23 mouse cellular contexts compared by ENCODE assay signal in genomic region chr3:139308078-139308809, GRCm38 (mm10).
DNase-seq lines count a peak whose midpoint lies in the region; ATAC-seq and TF ChIP-seq lines count a peak whose summit lies in the region.
"Had no signal": no experiment of that assay in that cellular context is flagged by ENCODE, and none has a peak within 500 bp of the region (broad histone marks: within the 10 kb centered on the region; RNA-seq: fewer than 3 reads in every experiment).

No protein-coding gene starts in this region.

- ATAC-seq in cerebellum, adult (ENCODE audit: insufficient number of reproducible peaks, low FRiP score, low TSS enrichment) = 0 out of 2 replicates have a peak, but pooled peaks have one; percentile 45
- peak; percentile 97 for ATAC-seq in heart, embryonic 14.5 days (ENCODE audit: insufficient number of reproducible peaks, insufficient read depth, low FRiP score, low read depth)
- ATAC-seq in lung, embryonic 14.5 days (ENCODE audit: insufficient read depth) = no peak
- ATAC-seq: CD4-positive, CD25-positive, alpha-beta regulatory T cell, adult 4 months; intestine, embryonic 15.5 days; lung, postnatal 0 days had no signal

- 12% methylated on average over 7 of the region's 7 CpGs for WGBS in heart, embryonic 14.5 days
- 31% methylated on average over 7 of the region's 7 CpGs for WGBS in lung, embryonic 14.5 days

- H3K4me3 ChIP-seq in heart, embryonic 14.5 days (ENCODE audit: control insufficient read depth in 1 of 2, insufficient read depth in 1 of 2, low read depth in 1 of 2, low read length in 2 of 2) = no peak overlapping the region
- no peak overlapping the region for H3K4me3 ChIP-seq in lung, embryonic 14.5 days (ENCODE audit: low read depth, low read length)
- H3K4me3 ChIP-seq: gastrocnemius, adult 2 months; intestine, embryonic 15.5 days; limb, embryonic 15.5 days; liver, embryonic 15.5 days; neural tube, embryonic 13.5 days; stomach, embryonic 15.5 days had no signal

- no peak overlapping the region for H3K9ac ChIP-seq in heart, embryonic 14.5 days (ENCODE audit: low read length)
- no peak overlapping the region for H3K9ac ChIP-seq in lung, embryonic 14.5 days
- H3K9ac ChIP-seq: hindbrain, embryonic 14.5 days; intestine, embryonic 15.5 days; limb, embryonic 15.5 days; liver, embryonic 15.5 days; neural tube, embryonic 13.5 days; stomach, embryonic 15.5 days had no signal

- DNase-seq in cerebellum, adult 8-10 months = no peak
- no peak for DNase-seq in heart, postnatal 36 days
- peak; percentile 17 for DNase-seq in lung, embryonic 14.5 days
- DNase-seq in lung, postnatal 4 days = no peak
- DNase-seq in heart, postnatal 4 days = peak; percentile 61
- DNase-seq in spleen, postnatal 10 days (ENCODE audit: low spot score in 2 of 2) = no peak
- DNase-seq: adrenal gland, postnatal 36 days; cerebellum, adult 2 months; gastrocnemius, adult 2 months; midbrain, embryonic 14.5 days; right cerebral cortex, postnatal 14 days; thymus, adult 18-20 months; thymus, postnatal 4 days had no signal

- H3K4me1 ChIP-seq in heart, embryonic 14.5 days (ENCODE audit: control insufficient read depth in 2 of 2, insufficient read depth in 2 of 2, low read length in 2 of 2) = peaks cover 0 to 9% of the 10 kb centered on the region in 2 experiments; a peak in 1 of 4 replicates
- no peaks in the 10 kb centered on the region for H3K4me1 ChIP-seq in lung, embryonic 14.5 days (ENCODE audit: insufficient read depth)
- H3K4me1 ChIP-seq: intestine, embryonic 15.5 days; limb, embryonic 15.5 days; liver, embryonic 15.5 days; neural tube, embryonic 13.5 days; stomach, embryonic 15.5 days had no signal

- no peaks in the 10 kb centered on the region for H3K9me3 ChIP-seq in heart, embryonic 14.5 days (ENCODE audit: control insufficient read depth, low read length)
- no peaks in the 10 kb centered on the region for H3K9me3 ChIP-seq in lung, embryonic 14.5 days (ENCODE audit: low read depth, low read length)
- H3K9me3 ChIP-seq: intestine, embryonic 15.5 days; limb, embryonic 15.5 days; liver, embryonic 15.5 days; neural tube, embryonic 13.5 days; stomach, embryonic 15.5 days had no signal

- peak overlapping the region; percentile 12 to 70 for H3K27ac ChIP-seq in heart, embryonic 14.5 days (replicated peaks in 1 of 2; ENCODE audit: control insufficient read depth in 1 of 2, insufficient read depth in 1 of 2, low read depth in 2 of 2, low read length in 2 of 2)
- no peak overlapping the region for H3K27ac ChIP-seq in lung, embryonic 14.5 days (ENCODE audit: low read depth)
- H3K27ac ChIP-seq: gastrocnemius, adult 2 months; hindbrain, embryonic 14.5 days; intestine, embryonic 15.5 days; limb, embryonic 15.5 days; liver, embryonic 15.5 days; neural tube, embryonic 13.5 days; stomach, embryonic 15.5 days had no signal

- no peaks in the 10 kb centered on the region for H3K36me3 ChIP-seq in heart, embryonic 14.5 days (ENCODE audit: control insufficient read depth, insufficient read depth, low read length)
- H3K36me3 ChIP-seq in lung, embryonic 14.5 days (ENCODE audit: insufficient read depth) = no peaks in the 10 kb centered on the region
- H3K36me3 ChIP-seq: intestine, embryonic 15.5 days; limb, embryonic 15.5 days; liver, embryonic 15.5 days; neural tube, embryonic 13.5 days; stomach, embryonic 15.5 days had no signal

- intact Hi-C loops in heart, postnatal 36 days (cut with DNase I) = no loop called here

- H3K27me3 ChIP-seq in heart, embryonic 14.5 days (ENCODE audit: control insufficient read depth, insufficient read depth, low read length) = no peaks in the 10 kb centered on the region
- H3K27me3 ChIP-seq in lung, embryonic 14.5 days (ENCODE audit: insufficient read depth, low read length) = no peaks in the 10 kb centered on the region
- H3K27me3 ChIP-seq: intestine, embryonic 15.5 days; limb, embryonic 15.5 days; liver, embryonic 15.5 days; neural tube, embryonic 13.5 days; stomach, embryonic 15.5 days had no signal

- no peak for TF ChIP-seq CTCF in lung, embryonic 14.5 days (IDR thresholded peaks at IDR 0.05; ENCODE audit: low read depth)

- H3K4me2 ChIP-seq in heart, embryonic 14.5 days (ENCODE audit: low read length) = peak overlapping the region; percentile 54
- H3K4me2 ChIP-seq in lung, embryonic 14.5 days = no peak overlapping the region
- H3K4me2 ChIP-seq: hindbrain, embryonic 14.5 days; intestine, embryonic 15.5 days; limb, embryonic 15.5 days; liver, embryonic 15.5 days; neural tube, embryonic 13.5 days; stomach, embryonic 15.5 days had no signal

Comparison
In these comparisons a context has a peak if more than half of its experiments do, and no peak if none do; other contexts are left out.
1. DNase-seq: peak in lung, embryonic 14.5 days (single experiment) and heart, postnatal 4 days (single experiment); none in cerebellum, adult 8-10 months (single experiment), heart, postnatal 36 days (0 of 2), lung, postnatal 4 days (0 of 2) and spleen, postnatal 10 days (0 of 2).